Mouse (Mus musculus): ENCODE measurements at regions not wholly inside any gene's neighbourhood (a gene's known extent, or its start where the extent isn't known, plus 50 kb on each side); places are given as distances from the start of the nearest gene placed in this dataset.

DNA sequence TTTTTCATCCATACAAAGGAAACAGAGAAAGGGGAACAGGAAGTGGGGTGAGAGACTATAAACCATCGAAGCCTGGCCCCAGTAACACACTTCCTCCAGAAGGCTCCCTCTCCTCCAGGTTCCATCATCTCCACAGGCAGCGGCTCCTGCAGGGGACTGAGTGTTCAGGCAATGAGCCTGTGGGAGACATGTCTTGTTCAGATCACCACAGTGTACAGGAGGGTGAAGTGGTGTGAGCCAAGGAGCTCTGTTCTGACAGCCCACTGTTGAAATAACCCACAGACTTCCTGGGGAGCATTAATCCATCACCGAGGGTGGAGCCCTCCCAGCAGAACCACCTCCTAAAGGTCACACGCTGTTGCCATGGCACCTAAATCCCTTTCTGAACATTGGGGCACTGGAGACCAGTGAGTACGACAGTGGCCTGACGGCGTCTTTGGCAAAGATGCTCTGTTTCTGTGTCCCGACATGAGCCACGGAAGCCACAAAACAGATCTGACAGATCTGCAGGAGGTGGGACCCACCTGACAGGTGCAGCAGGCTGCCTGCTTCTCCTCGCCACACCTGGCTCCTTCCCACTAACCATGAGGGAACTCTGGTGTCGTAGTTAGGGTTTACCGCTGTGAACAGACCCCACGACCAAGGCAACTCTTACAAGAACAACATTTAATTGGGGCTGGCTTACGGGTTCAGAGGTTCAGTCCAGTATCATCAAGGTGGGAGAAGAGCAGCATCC is 60.9 kb downstream of the Psmg1 start:
- DNase-seq: no peak

DNA sequence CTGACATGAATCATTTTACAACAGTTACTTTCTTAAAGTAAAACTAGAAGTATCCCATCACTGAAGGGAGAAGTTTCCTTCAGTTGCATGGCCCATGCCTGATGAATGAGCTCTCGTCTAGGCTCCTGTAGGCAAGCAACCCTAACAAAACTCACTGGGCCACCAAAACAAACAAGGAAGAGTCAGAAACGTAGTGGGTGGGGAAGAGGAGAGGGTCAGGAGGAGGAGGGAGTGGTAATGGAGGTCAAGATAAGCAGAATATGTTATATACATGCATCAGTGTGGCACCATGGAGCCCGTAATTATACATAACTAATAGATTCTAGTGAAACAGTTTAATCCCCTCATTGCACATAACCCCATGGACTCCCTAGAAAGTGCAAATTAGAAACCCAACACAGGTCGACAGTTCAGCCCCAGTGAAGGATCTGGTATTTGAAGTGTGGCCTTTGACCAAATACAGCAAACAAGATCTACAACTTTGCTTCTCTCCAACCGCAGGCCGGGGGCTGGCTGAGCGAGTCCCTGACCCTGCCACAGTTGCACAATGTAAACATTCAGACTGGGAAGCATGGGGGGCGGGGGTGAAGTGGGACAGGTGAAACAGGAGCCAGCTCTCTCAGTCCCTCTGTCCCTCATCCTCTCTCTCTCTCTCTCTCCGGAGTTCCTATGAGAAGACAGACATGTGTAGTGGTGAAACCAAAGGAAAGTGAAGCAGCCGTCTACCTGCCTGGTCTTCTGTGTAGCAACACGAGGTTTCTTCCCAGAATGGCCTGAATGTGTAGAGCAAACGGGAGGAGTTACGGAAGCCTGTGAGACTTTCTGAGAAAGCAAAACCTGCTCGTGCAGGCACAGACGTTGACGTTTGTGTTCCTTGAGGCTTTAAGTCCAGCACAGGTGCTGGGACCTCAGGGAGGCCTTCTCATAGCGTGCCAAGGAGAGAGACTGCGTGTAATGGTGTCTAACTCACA is 62.2 kb downstream of the Psmg1 start:
- DNase-seq: peak; percentile 68 to 79

DNA sequence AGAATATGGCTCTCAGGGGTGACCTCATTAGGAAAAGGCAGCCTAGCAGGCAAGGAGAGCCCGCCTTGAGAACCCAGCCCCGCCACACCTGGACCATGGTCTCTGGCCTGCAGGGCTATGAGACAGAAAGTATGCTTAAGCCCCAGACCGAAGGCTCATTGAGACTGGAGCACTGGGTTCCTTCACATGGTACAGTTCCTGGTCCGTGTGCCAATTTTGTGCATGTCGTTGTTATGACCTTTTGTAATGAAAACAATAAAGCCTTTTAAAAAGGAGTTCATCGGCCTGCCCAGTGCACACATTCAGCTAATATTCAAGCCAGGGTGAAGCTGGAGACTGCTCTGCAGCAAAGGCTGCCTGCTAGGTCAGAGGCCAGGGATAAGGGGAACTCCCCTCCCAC is 64.2 kb downstream of the Psmg1 start:
- peak in 1 of 2 experiments; percentile 56 for DNase-seq

DNA sequence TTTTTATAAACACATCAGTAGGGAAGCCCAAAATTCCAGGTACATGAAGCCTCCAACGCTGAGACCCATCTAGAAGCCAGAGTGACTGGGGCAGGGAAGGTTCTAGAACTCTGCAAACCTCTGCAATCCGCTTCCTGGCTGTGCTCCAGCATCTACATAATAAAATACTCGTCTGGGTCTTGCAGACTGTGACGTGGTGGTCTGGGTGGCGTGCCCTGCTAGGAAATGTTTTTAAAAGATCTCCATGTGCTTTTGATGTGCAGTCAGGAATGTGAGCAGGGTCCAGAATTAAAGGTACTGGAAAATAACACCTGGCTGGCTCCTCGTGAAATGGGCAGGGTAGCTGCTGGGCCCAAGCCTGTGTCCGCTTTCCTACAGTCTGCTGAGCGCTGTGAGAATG is 66.0 kb downstream of the Psmg1 start:
- no peak for DNase-seq

DNA sequence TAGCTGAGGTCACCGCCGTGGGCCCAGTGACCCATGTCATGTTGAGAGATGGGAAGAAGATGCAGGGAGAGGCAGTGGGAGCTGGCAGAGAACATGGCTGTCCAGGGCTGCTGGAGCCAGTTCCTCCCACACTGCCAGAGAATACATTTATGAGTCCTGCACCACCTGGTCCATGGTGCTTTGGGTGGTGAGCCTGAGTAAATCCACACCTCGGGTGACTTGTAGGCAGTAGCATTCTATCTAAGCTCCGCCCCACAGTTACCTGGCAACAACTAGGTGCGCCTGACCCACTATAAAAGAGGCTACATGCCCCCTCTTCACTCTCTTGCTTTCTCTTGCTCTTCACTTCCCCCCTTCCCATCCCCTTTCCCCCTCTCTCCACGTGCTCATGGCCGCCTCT is 66.8 kb downstream of the Psmg1 start:
- no peak for DNase-seq

DNA sequence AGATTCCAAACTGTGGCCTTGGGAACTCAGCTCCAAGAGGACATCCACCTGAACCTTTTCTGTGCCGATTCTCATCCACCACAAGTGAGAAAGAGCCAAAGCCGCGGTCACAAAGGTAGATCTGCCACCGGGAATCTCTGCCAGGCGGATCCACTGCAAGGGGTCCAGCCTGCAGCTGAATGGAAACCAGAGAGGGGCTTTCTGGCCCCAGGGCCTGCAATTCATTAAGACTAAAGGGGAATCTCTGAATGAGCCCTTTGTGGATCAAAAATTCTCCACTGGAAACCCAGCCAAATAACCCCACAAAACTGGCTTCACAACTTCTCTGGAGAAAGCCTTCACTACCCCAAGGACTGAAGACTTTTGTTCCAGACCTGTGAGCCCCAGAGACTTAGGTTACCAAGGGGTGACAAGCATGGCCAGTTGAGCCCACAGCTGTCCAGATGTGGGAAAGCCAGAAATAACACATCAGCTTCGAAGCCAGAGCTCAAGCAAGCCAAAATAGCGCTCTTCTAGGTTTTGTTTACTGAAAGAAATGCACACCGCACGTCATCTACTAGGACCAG is 68.3 kb downstream of the Psmg1 start:
- no peak for DNase-seq

DNA sequence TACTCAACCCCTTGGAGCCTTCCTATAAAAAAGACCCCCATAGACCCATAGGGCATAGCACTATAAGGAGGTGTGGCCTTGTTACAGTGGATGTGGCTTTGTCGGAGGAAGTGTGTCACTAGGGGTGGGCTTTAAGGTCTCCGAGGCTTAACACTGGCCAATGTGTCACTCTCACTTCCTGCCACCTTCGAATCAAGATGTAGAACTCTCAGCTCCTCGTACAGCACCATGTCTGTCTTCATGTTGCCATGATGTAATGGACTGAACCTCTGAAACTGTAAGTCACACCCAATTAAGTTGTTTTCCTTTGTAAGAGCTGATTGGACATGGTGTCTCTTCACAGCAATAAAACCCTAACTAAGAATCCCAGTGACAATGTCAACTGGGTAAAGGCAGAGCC is 69.6 kb downstream of the Psmg1 start:
- no peak for DNase-seq

DNA sequence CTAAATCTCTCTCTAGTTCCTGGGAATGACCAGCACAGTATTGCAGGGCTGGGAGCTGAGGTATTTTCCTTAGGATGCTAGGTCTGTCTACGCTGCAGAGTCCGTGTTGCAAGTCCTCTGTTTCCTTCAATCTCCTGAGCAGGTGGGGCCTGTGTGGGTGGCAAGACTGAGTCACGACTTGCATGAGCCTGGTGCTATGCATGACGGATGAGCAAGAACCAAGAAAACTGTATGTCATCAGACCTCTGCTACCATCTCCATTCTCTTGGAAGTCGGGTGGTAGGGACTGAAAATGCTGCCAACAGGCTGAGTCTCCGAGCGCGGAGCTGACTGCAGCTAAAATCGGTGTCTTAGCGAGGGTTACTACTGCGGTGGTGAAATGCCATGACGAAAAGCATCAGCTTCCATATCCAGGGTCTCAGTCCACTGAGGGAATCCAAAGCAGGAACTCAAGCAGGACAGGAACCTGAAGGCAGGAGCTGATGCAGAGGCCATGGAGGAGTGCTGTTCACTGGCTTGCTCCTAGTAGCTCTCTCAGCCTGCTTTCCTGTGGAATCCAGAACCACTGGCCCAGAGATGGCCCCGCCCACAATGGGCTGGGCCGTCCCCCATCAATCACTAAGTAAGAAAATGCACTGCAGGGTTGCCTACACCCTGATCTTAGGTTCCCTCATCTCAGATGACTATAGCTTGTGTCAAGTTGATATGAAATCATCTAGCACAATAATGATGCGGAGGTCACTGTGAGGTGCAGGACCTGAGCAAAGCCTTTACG is 71.9 kb downstream of the Psmg1 start:
- DNase-seq: no peak

DNA sequence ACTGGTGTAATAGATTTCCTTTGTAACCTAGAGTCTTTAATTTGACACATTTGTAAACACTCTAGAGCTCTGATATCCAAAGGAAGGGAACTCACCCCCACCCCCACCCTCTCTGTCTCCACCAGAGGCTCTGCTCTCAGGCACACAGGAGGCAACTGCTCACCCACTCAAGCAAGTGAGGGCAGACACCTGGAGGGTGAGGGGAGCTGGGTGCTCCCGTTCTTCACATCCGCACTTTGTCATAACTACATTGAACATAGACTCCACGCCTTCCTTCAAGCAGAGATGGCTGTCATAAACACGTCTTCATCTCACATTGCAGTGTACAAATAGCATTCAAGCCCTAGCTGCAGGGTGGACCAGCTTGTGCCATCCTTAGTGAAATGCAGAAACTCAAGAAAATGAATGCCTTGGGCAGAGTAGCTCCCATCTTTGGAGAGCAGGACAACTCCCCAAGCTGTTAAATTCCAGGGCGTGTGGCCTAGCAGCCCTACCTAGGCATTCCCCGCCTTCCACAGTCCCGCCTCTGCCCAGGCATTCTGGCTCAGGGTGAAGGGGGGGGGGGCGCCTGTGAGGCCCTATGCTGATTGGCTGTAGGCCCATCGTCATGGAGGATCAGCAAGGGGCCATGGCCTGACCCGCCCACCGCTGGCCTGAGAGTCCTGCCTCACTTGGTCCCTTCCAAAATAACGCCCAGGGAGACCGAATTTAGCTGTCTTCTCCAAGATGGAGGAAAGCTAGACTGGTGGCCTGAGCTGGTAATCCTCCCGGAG is 72.9 kb downstream of the Psmg1 start:
- DNase-seq: no peak

DNA sequence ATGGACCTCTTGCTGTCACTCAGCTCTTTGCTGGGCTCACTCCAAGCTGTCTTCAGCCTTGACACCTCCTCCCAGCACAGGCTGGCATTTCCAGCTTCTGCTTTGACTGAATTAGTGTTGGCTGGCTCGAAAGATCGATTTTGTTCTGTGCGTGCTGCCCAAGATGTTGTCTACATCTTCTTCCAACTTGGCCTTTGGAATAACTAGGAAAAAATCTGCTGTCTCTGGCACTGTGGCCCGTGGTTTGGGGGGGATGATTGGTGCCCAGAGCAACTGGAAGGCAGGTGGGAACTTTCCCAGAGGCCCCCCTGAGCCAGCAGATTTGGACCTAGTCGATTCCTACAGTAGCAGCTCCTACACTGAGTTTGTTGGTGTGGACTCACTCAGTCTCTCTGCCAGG is 76.9 kb downstream of the Psmg1 start:
- no peak for DNase-seq

DNA sequence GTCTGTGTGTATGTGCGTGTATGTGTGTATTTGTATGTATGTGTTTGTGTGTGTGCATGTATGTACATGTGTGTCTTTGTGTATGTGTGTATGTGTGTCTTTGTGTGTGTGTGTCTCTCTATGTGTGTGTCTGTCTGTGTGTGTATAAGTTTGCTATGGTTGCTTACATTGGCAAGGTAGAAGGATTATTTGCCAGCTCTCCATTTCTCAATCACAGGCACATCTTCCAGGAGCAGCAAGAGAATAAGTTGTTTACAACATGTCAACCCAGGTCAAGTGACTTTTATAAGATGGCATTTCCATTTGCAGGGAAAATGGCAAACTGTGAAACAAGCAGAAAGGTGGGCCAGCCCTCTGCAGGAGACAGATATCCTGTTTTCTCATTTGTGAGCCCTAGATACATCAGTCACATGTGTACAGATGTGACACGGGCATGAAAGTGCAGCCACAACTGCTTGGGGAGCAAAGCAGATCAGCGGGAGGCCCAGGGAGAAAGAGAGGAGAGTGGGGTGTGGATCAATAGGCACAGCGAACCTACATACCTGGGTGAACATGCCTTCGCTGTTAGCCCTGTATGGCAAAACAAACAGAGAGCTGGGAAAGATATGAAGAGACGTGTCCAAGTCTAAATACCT is 86.1 kb downstream of the Psmg1 start:
- DNase-seq: no peak

DNA sequence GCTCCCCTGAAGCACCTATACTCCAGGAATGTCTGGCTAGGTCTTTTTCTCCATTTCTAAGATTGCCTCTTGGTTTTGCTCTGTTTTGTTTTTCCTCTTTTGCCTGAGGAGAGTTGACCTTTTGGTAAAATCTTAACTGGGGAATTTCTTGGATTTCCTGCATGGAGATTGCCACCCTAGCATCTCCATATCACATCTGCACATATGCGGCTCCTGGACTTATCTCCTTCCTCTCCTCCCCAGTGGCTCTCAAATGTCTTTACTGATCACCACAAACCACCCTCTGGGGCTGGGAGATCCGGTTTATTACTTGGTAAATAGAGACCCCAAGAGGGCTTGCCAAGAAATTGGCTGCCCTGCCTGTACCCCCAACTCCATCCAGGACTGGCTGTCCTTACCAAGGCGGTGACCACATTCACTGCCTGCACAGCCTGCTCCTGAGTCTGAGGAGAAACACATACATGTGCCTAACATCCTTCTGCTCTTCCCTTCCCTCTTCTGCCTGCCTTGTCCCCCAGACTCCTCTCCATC is 87.3 kb downstream of the Psmg1 start:
- no peak for DNase-seq

DNA sequence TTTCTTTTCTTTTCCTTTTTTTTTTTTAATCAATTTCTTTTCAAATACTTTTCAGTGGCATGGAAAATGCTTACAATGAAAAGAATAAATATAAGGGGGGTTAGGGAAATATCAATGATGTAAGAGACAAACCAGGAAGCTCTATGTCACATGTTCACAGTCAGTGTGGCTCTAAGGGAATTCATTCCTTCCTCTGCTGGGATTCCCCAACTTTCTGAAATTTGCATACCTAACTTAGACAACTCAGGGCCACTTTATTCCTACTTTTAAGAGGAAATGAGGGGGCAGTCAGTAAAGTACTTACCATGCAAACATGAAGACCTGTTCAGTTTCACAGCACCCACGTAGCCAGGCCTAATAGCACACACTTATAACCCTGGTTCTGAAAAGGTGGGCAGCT is 88.6 kb downstream of the Psmg1 start:
- DNase-seq: no peak

DNA sequence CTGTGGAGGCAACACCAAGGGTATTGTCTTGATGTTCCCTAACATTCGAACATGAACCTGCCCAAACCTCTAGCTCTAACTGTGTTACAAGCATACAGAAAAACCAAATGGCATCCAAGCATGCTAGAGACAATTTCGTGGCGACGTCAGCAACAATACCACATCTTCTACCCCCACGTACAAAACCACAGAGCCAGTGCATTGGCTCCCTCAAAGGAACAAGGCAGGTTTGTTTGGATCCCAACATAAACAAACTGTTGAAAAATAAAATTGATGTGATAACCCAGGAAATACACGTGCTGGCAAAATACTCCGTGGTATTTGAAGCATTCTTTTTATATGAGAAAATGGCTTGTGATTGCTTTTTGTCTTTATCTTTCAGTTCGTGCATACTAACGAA is 89.4 kb downstream of the Psmg1 start:
- DNase-seq: no peak

DNA sequence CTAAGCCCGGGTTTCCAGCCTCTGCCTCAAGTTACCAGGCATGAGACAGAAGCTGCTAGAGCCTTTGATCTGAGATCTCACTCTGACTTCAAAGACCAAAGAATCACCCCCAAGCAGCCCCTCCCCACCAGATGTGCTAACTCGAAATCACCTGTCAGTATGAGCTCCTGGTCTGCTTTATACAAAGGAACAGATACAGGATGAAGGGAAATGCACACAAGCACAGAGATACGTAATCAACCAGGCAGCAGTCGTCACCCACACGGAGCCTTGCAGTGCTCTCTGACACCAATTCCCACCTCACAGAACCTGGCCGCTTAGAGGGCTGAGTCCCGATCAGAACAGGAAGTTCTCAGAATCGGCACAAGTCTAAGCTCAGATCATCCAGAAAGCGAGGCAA is 90.6 kb downstream of the Psmg1 start:
- no peak for DNase-seq

DNA sequence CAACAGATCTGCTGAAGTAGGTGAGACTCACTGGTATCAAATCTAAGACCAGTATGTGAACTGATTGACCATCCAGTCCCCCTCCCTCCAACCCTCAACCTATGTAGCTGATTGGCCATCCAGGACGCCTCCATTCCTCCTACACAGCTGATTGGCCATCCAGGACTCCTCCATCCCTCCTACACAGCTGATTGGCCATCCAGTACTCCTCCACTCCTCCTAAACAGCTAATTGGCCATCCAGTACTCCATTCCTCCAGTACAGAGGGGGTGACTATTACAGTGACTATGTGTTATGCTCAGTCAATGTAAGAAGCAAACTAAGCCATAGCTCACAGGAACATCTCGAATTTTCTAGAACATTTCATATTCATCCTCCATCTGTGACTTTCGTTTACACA is 91.1 kb downstream of the Psmg1 start:
- DNase-seq: no peak

DNA sequence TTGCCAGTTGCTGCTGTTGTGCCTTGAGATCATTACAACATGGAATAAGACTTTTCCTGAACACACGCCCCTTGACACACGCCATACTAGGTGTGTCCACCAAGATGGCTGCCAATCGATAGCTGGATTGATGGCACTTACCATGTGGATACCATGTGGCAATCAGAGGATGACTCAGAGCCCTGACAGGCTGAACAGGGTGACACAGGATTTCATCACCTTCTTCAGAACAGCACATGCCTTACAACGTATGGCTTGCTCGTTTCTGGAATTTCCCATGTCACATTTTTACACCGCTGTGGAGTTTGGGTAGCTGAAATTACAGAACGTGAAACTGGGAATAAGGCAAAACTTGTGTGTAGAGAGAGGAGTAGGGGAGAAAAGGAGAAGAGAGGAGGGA is 92.9 kb downstream of the Psmg1 start:
- no peak for DNase-seq

DNA sequence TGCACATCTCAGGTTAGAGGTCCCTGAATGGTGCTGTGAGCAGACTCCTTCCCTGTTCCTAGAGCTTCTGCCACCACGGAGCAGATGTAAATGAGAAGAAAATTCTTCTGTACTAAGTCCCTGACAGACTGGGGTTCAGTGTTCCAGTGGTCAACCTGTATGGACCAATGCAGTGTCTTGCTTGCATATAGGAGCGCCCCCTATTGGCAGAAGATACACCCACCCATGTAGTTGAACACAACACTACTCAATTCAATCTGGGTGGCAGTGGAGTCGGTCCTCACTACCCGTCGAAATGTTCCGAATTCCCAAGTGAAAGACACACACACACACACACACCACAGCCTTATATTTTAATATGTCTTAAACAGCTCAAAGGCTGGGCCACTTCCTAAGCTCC is 94.6 kb downstream of the Psmg1 start:
- DNase-seq: peak in 1 of 2 experiments; percentile 24

DNA sequence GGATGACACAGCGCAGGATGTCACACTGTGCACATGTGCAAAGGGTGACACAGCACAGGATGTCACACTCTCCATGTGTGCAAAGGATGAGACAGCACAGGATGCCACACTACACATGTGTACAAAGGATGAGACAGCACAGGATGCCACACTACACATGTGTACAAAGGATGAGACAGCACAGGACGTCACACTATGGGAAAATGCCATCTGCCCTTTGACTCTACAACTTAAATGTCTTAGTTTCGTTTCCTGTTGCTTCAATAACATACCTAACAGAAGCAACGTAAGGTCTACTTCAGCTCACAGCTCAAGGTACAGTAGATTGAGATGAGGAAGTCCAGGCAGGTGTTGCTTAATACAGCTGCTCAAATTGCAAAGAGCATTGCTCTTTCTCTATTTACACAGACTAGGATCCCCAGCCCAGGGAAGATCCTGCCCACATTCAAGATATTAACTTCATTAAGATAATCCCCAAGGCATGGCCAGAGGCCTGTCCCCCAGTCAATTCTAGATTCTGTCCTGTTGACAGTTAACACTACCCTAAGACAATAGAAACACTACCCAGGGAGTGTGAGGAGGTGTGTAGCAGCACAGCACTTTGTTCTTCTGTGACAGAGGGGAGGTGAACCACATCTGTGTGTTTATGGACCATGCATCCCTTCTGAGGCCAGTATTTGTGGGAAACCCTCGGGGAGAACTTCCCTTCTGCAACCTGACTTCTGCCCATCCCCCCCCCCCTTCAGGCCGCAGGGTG is 97.0 kb downstream of the Psmg1 start:
- DNase-seq: no peak

DNA sequence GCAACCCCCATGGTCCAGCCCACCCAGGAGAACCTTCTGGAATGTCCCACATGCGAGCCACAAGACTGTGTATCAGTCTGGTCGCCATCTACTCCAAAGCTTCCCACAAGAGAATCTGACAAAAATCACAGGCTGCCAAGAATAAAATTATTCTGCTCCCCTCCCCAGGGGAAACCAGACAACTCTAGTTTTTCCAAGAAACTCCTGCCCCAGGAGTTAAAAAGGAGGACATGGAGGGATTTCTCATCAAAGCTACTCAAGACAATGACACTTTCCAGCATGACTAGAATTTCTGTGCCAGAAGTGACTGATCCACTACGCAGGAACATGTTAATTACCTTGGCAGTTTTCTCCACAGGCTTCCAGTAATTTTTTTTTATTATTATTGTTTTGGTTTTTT is 98.4 kb downstream of the Psmg1 start:
- no peak for DNase-seq

DNA sequence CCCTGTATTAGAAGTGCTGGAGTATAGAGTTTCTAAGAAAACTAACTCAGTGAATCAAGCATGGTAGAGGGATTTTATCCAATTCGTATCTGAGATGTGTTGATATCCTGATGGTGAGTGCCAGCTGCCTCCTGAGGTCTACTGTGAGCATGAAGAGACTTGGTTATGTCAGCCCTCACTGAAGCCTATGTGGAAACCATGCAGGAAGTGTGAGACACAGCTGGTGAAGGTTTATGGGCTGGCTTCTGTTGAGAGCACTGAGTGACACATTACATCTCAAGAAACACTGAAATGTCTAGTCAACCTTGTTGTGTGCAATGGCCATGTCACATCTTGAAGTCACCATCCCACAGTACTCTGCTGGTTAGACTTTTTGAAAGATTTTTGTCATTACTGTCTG is 104.6 kb downstream of the Psmg1 start:
- no peak for DNase-seq

Data from lung, adult 18-20 months (tissue).